Mouse (Mus musculus) heart, embryonic 14.5 days (tissue): ENCODE data around the gene Tmem116. TPM values are rescaled to one million over a fixed set of nuclear protein-coding genes. Genes with fewer than 3 reads are reported as not detected.
A peak's percentile ranks its signal among the peaks of the same experiment; 100 is the strongest.

Experiments
- ATAC-seq: fragments of 200-750 bp; cut with Nextera tagmentation; 2 replicates; pipeline ENCODE4 v1.8.0; 2017; ENCODE audit warnings: low read depth, moderate TSS enrichment; ENCODE audit not compliant: insufficient number of reproducible peaks, insufficient read depth, low FRiP score
- H3K27ac ChIP-seq, 2 experiments: fragments of 200-500 bp in 1 of 2; fragments of 300-500 bp in 1 of 2; sonication (generic) in 1 of 2; replicated peaks in 1 of 2; 2 replicates each; pipeline ENCODE4 v1.5.1; 2012 to 2014; ENCODE audit warnings: low read depth in 2 of 2, low read length in 2 of 2, control low read depth in 1 of 2, mild to moderate bottlenecking in 1 of 2, mixed read lengths in 1 of 2; ENCODE audit not compliant: control insufficient read depth in 1 of 2, insufficient read depth in 1 of 2
- H3K27me3 ChIP-seq: fragments of 300-500 bp; sonication (generic); 2 replicates; pipeline ENCODE4 v1.6.1; 2014; ENCODE audit warnings: mild to moderate bottlenecking, low read length, control low read depth; ENCODE audit not compliant: control insufficient read depth, insufficient read depth
- H3K36me3 ChIP-seq: fragments of 300-500 bp; sonication (generic); 2 replicates; pipeline ENCODE4 v1.6.1; 2014; ENCODE audit warnings: mild to moderate bottlenecking, control low read depth, low read length, mixed read lengths; ENCODE audit not compliant: control insufficient read depth, insufficient read depth
- H3K4me1 ChIP-seq, 2 experiments: fragments of 200-500 bp in 1 of 2; fragments of 300-500 bp in 1 of 2; sonication (generic) in 1 of 2; 2 replicates each; pipeline ENCODE4 v1.6.1; 2012 to 2014; ENCODE audit warnings: low read length in 2 of 2, control low read depth in 1 of 2, mixed read lengths in 1 of 2; ENCODE audit not compliant: control insufficient read depth in 2 of 2, insufficient read depth in 2 of 2
- H3K4me2 ChIP-seq: fragments of 300-500 bp; sonication (generic); 2 replicates; pipeline ENCODE4 v1.6.1; 2014; ENCODE audit warnings: mild to moderate bottlenecking, low read length
- H3K4me3 ChIP-seq, 2 experiments: fragments of 200-500 bp in 1 of 2; fragments of 300-500 bp in 1 of 2; sonication (generic) in 1 of 2; 2 replicates each; pipeline ENCODE4 v1.5.1; 2012 to 2014; ENCODE audit warnings: low read length in 2 of 2, mild to moderate bottlenecking in 2 of 2, control low read depth in 1 of 2, low read depth in 1 of 2, moderate library complexity in 1 of 2; ENCODE audit not compliant: control insufficient read depth in 1 of 2, insufficient read depth in 1 of 2
- H3K9ac ChIP-seq: fragments of 300-500 bp; sonication (generic); 2 replicates; pipeline ENCODE4 v1.6.1; 2014; ENCODE audit warnings: mild to moderate bottlenecking, low read length
- H3K9me3 ChIP-seq: fragments of 300-500 bp; sonication (generic); 2 replicates; pipeline ENCODE4 v1.6.1; 2016; ENCODE audit warnings: low read length, control low read depth; ENCODE audit not compliant: control insufficient read depth
- WGBS: fragments of 180-500 bp; shearing (Covaris S2); extraction: QIAGEN DNeasy Blood & Tissue Kit; methylation state at CpG from one replicate; pipeline ENCODE4 v1.1.7; 2014; 5-methylcytosine and 5-hydroxymethylcytosine counted together
- polyA plus RNA-seq: library from polyadenylated mRNA; unstranded; fragments of >200 nt; fragmentation: Nextera tagmentation; extraction: Ambion mirVana; gene quantifications from 2 replicates; pipeline ENCODE4 v1.2.1, GENCODE M21; 2014

The Tmem116 gene
- polyA plus RNA-seq, 1 experiment from 2014 or later = 4.2 TPM

- peaks cover 60% of the 10 kb centered on the region for H3K36me3 ChIP-seq
- H3K27me3 ChIP-seq = no peaks in the 10 kb centered on the region
These were observed 85.9 kb downstream of the Tmem116 start for GRCm38 (mm10) chr5:121537588-121537987.

DNA sequence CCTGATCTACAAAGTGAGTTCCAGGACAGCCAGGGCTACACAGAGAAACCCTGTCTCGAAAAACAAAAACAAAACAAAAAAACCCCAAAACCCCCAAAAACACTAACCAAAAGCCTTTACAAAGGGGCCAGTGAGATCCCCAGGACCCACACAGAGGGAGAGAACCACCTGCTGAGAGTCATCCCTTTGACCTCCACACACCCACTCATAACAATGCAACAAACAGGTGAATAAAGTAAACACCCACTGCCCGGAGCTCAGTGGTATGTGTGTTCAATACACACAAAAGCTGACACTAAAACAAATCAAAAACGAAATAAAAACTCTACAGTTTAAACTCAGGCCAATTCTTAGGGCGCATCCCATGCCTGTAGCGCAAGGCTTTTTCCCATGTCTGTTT is 88.4 kb downstream of the Tmem116 start:
- no peaks in the 10 kb centered on the region for H3K27me3 ChIP-seq
- H3K9me3 ChIP-seq = no peaks in the 10 kb centered on the region
- H3K4me3 ChIP-seq = no peak overlapping the region
- peaks cover 39% of the 10 kb centered on the region for H3K36me3 ChIP-seq
- 92% methylated on average over 5 of the region's 5 CpGs for WGBS
- H3K9ac ChIP-seq = no peak overlapping the region
- H3K4me2 ChIP-seq = no peak overlapping the region
- H3K27ac ChIP-seq = no peak overlapping the region
- ATAC-seq = no peak
- peaks cover 9 to 23% of the 10 kb centered on the region in 2 experiments for H3K4me1 ChIP-seq

More at GRCm38 (mm10) chr5:121537588-121537987, 85.9 kb downstream of the Tmem116 start:
- H3K4me3 ChIP-seq = no peak overlapping the region
- 0 out of 4 replicates have a peak overlapping the region, but pooled peaks of 1 of the 2 experiments have one; percentile 39 for H3K27ac ChIP-seq
- no peak for ATAC-seq
- H3K4me1 ChIP-seq = 0 out of 4 replicates have a peak, but pooled peaks cover 3 to 8% of the 10 kb centered on the region in 2 experiments
- H3K9me3 ChIP-seq = no peaks in the 10 kb centered on the region
- H3K9ac ChIP-seq = no peak overlapping the region
- 62% methylated on average over 2 of the region's 2 CpGs for WGBS
- no peak overlapping the region for H3K4me2 ChIP-seq

DNA sequence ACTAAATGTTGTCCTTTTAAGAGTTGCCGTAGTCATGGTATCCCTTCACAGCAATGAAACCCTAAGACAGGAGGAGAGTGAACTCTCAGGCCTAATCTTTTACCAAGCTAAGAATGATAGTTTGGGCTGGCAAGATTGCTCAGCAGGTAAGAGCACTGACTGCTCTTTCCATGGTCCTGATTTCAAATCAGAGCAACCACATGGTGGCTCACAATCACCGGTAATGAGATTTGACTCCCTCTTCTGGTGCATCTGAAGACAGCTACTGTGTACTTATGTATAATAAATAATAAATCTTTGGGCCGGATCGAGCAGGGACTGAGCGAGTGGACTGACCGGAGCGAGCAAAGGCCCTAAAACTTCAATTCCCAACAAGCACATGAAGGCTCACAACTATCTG is 89.5 kb downstream of the Tmem116 start:
- Histone ChIP-seq H3K9ac (no peak overlapping the region), H3K4me1 (peaks cover 9 to 23% of the 10 kb centered on the region in 2 experiments), H3K4me2 (no peak overlapping the region), H3K27me3 (no peaks in the 10 kb centered on the region), H3K9me3 (no peaks in the 10 kb centered on the region), H3K27ac (no peak overlapping the region), H3K4me3 (no peak overlapping the region), H3K36me3 (peaks cover 28% of the 10 kb centered on the region)
- no peak for ATAC-seq
- WGBS = 87% methylated on average over 7 of the region's 7 CpGs

- no peak overlapping the region for H3K9ac ChIP-seq
- 86% methylated on average over 3 of the region's 3 CpGs for WGBS
These were observed 91.7 kb downstream of the Tmem116 start for GRCm38 (mm10) chr5:121543370-121543769.

GRCm38 (mm10) chr5:121544910-121545792 is 93.5 kb downstream of the Tmem116 start, which contains the start of the genes Adam1a and Gm42878:
Adam1a (minus strand) TSS chr5:121545482.
Gm42878 (minus strand) TSS chr5:121545482.
- H3K9ac ChIP-seq = peak within 1 kb of the TSS; percentile 88
- H3K27me3 ChIP-seq = no peaks in the 10 kb centered on the region
- H3K27ac ChIP-seq = peak within 1 kb of the TSS; percentile 93 to 94
- no peaks in the 10 kb centered on the region for H3K9me3 ChIP-seq
- H3K4me3 ChIP-seq = peak within 1 kb of the TSS; percentile 66 to 78
- H3K4me2 ChIP-seq = peak within 1 kb of the TSS; percentile 92
- WGBS = 1% methylated on average over 51 of the region's 97 CpGs
- H3K36me3 ChIP-seq = no peaks in the 10 kb centered on the region
- H3K4me1 ChIP-seq = peaks cover 6 to 22% of the 10 kb centered on the region in 2 experiments
- peak; percentile 73 for ATAC-seq

More at GRCm38 (mm10) chr5:121543370-121543769, 91.7 kb downstream of the Tmem116 start:
- Histone ChIP-seq H3K27ac (no peak overlapping the region), H3K9me3 (no peaks in the 10 kb centered on the region), H3K4me2 (no peak overlapping the region), H3K27me3 (no peaks in the 10 kb centered on the region), H3K4me3 (no peak overlapping the region), H3K36me3 (peaks cover 15% of the 10 kb centered on the region), H3K4me1 (peaks cover 6 to 22% of the 10 kb centered on the region in 2 experiments)
- ATAC-seq = no peak

DNA sequence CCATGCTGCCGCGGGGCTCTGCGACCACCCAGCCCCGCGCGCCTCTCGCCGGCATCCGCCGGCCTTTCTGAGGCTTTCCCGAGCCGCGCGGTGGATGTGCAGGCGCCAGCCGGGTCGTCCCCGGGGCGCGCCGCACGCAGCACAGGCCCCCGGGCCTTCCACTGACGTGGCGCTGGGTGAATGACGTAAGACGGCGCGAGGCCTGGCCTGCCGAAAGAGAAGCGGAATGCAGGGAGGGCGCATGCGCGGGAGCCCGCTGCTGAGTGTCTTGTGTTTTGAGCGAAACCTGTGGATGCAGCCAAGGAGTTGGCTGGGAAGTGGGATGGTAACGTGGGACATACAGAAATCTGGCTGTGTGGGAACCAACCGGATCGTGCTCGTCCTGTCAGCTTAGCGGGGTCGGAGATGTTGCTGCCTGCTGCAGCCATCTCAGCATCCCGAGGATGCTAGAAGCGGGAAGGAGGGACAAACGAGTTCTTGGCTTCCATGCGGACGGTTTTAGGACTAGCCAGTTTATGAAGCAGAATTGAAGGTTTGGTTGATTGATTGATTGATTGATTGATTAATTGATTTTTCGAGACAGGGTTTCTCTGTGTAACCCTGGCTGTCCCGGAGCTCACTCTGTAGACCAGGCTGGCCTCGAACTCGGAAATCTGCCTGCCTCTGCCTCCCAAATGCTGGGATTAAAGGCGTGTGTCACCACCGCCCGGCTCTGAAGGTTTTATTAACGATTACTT is 94.3 kb downstream of the Tmem116 start, which contains the start of gene Mapkapk5:
Gene Mapkapk5, minus strand, starts transcription at position 113 of the 737 bp plus-strand sequence.
- Histone ChIP-seq H3K36me3 (no peaks in the 10 kb centered on the region), H3K27me3 (no peaks in the 10 kb centered on the region), H3K4me2 (peak within 1 kb of the TSS; percentile 92), H3K27ac (peak within 1 kb of the TSS; percentile 93 to 94), H3K9ac (peak within 1 kb of the TSS; percentile 88), H3K9me3 (peaks cover 4% of the 10 kb centered on the region; the same call in 1 of the 2 replicates), H3K4me3 (peak within 1 kb of the TSS; percentile 66 to 78), H3K4me1 (peaks cover 6 to 22% of the 10 kb centered on the region in 2 experiments)
- peak; percentile 95 for ATAC-seq
- WGBS = 1% methylated on average over 54 of the region's 55 CpGs

GRCm38 (mm10) chr5:121546530-121546895 is 94.8 kb downstream of the Tmem116 start:
- peak overlapping the region; percentile 92 for H3K4me2 ChIP-seq
- peaks cover 5% of the 10 kb centered on the region; the same call in 1 of the 2 replicates for H3K9me3 ChIP-seq
- no peak for ATAC-seq
- H3K27me3 ChIP-seq = no peaks in the 10 kb centered on the region
- H3K36me3 ChIP-seq = no peaks in the 10 kb centered on the region
- H3K4me1 ChIP-seq = peaks cover 6 to 22% of the 10 kb centered on the region in 2 experiments
- H3K4me3 ChIP-seq = peak overlapping the region; percentile 66 to 78
- peak overlapping the region; percentile 88 for H3K9ac ChIP-seq
- peak overlapping the region; percentile 16 to 94; a peak in 3 of 4 replicates for H3K27ac ChIP-seq
- 34% methylated on average over 6 of the region's 6 CpGs for WGBS
